Mouse (Mus musculus): ENCODE results near the gene Cluh. TPM values are rescaled to one million over a fixed set of nuclear protein-coding genes. Genes with fewer than 3 reads are reported as not detected.

Gene Cluh
- polyA plus RNA-seq, 1 experiment from 2014 or later, result 50.2 TPM

DNA sequence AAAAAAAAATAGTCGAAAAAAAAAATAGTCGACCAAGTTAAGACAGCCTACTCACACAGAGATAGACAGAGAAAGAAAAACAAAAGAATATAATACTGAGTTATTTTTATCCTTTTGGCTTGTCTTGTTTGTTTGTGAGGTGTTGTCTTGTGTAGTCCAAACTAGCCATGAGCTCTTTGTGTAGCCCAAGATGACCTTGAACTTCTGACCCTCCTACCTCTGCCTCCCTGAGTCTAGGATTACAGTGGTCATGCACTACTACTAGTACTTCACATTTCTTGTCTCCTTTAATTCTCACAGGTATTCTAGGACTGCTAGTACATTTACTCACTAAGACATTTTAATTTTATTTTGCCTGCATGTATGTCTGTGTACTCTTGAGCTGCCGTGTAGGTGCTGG is 21.8 kb upstream of the Cluh start:
- DNase-seq (ENCODE audit: low spot score), result no peak
- 79% methylated on average over 3 of the region's 3 CpGs for WGBS
- peaks cover 5% of the 10 kb centered on the region; the same call in 1 of the 2 replicates for H3K4me1 ChIP-seq

GRCm38 (mm10) chr11:74631880-74632789 is 17.2 kb upstream of the Cluh start:
- DNase-seq (ENCODE audit: low spot score), result peak; percentile 70
- no peak overlapping the region for H3K27ac ChIP-seq
- peaks cover 8% of the 10 kb centered on the region for H3K27me3 ChIP-seq (ENCODE audit: insufficient read depth, poor library complexity, severe bottlenecking)
- H3K4me3 ChIP-seq, result no peak overlapping the region
- no peaks in the 10 kb centered on the region for H3K36me3 ChIP-seq
- H3K4me1 ChIP-seq, result peaks cover 5% of the 10 kb centered on the region
- 50% methylated on average over 7 of the region's 7 CpGs for WGBS
- H3K9me3 ChIP-seq, result no peaks in the 10 kb centered on the region

More for the DNA sequence above, 21.8 kb upstream of the Cluh start:
- H3K4me3 ChIP-seq, result no peak overlapping the region
- H3K36me3 ChIP-seq, result no peaks in the 10 kb centered on the region
- no peaks in the 10 kb centered on the region for H3K9me3 ChIP-seq
- no peak overlapping the region for H3K27ac ChIP-seq
- H3K27me3 ChIP-seq (ENCODE audit: insufficient read depth, poor library complexity, severe bottlenecking), result no peaks in the 10 kb centered on the region

DNA sequence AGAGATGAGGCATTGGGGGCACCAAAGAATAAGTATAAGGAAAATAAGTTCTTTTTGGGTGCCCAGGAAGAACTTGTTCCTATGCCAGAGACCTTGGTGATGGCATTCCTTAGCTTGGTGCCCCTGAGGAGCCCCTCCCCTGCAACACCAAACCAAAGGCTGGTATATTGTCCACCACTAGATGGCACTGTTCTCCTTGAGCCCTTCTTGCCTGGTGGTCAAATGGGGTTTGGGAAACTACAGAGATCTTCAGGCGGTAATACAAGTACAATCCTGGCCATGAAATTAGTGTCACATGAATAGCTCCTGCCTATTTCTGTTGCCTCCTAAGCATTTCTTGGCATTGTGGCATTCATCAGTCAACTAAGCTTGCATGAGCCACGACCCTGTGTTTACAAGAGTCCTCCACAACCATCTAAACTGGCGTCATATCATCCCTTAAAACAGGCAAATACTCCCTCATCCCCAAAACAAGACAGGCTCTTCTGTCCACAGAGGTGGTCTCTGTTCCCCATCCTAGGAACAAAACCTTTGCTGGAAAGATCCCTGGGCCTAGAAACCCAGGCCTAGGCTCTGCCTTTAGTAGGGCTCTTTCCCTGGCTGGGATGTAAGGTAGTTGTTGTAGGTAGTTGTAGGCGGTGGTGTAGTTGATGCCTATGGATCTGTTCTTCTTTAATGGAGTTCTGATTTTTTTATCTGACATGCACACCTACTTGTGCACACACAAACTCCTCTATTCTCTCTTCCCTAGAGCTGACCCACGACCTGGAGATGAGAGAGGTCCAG is 14.6 kb upstream of the Cluh start:
- Histone ChIP-seq H3K27me3 (ENCODE audit: insufficient read depth, poor library complexity, severe bottlenecking) (peaks cover 19% of the 10 kb centered on the region), H3K36me3 (no peaks in the 10 kb centered on the region), H3K4me1 (peaks cover 26% of the 10 kb centered on the region), H3K27ac (no peak overlapping the region), H3K4me3 (no peak overlapping the region), H3K9me3 (no peaks in the 10 kb centered on the region)
- no peak for DNase-seq (ENCODE audit: low spot score)
- 66% methylated on average over 5 of the region's 5 CpGs for WGBS

DNA sequence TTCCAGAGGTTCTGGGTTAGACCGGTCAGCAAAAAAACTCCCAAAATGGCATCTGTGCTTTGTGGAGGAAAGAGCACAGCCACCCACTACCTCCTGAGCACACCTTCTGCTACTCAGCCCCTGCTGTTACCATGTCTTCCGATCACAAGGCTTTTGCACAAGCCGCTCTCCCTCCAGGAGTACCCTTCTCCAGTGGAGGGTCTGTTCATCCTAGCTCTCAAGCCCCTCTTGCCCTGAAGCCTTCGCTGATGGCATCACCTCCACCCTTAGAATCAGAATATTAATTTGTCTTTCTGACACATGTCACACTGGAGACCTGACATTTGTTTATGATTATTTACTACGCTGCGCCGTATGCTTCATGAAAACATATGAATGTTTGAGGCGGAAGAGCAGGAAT is 11.8 kb upstream of the Cluh start:
- WGBS, result 22% methylated on average over 8 of the region's 8 CpGs
- Histone ChIP-seq H3K4me3 (peak overlapping the region; percentile 81), H3K27me3 (ENCODE audit: insufficient read depth, poor library complexity, severe bottlenecking) (peaks cover 32% of the 10 kb centered on the region), H3K36me3 (no peaks in the 10 kb centered on the region), H3K9me3 (no peaks in the 10 kb centered on the region), H3K27ac (peak overlapping the region; percentile 88; the same call in 1 of the 2 replicates), H3K4me1 (peaks cover 25% of the 10 kb centered on the region)
- no peak for DNase-seq (ENCODE audit: low spot score)

DNA sequence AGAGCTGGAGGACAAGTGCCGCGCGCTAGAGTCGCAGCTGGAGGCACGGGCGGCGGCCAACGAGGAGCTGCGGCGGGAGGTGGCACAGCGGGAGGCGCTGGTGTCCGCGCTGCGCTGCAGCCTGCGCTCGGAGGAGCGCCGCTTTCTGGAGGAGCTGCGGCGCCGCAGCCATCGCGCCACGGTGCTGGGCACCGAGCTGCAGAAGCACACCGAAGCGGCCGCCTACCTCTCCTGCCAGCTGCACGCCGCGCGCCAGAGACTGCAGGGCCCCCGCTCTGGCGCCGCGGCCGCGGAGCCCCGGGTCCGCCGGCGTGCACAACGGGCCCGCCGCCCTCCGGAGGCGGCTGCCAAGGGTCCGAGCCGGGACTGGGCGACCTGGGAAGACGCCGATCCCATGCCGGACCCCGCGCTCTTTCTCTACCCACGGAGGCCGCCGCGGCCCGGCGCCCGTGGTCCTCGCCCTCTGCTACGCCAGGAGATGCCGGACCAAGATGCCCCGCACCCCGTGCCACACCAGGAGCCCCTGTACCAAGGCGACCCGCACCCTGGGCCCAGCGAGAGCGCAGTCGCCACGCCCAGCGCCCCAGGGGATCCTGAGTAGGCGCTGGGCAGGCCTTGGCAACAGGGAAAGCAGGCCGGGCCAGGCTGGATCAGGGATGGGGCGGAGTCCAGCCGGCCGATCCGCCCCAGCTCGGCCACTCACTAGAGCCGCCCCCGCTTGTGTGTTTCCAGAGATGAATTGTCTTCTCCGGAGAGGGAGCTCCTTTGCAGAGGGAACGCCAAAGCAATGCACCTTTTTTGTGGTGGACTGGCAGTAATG is 11.1 kb upstream of the Cluh start:
- Histone ChIP-seq H3K36me3 (no peaks in the 10 kb centered on the region), H3K4me1 (peaks cover 25% of the 10 kb centered on the region), H3K27ac (peak overlapping the region; percentile 88), H3K27me3 (ENCODE audit: insufficient read depth, poor library complexity, severe bottlenecking) (peaks cover 32% of the 10 kb centered on the region), H3K4me3 (peak overlapping the region; percentile 81), H3K9me3 (no peaks in the 10 kb centered on the region)
- DNase-seq (ENCODE audit: low spot score), result peak; percentile 85
- under 1% methylated on average over 86 of the region's 86 CpGs for WGBS

DNA sequence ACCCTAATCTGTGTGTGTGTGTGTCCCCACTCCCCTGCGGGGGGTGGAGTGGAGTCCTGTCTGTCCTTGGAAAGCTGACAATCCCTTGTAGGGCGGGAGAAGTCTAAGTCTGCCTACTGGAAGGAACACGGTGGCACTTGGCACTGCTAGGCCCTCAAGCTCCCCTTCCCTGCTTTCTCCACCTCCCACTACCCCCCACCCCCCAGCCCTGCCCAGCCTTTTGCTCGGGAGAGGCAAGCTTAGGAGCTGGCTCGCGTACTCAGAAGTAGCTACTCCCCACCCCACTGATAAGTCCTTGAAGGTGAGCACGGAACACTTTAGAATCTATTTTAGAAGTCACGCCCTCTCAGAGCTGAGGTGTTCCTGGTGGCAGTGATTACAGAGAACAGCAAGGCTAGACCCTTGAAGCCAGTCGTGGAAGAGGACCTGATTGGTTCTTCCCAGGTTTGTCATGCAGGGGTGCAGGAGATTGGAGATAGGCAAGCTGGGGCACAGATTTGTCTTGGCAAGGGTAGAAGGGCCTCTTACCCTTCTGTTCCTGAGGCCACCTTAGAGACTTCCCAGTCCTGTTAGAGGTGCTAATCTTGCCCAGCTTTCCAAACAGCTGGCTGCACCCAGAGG is 10.4 kb upstream of the Cluh start:
- 4% methylated on average over 9 of the region's 9 CpGs for WGBS
- Histone ChIP-seq H3K4me1 (peaks cover 25% of the 10 kb centered on the region), H3K36me3 (no peaks in the 10 kb centered on the region), H3K27ac (peak overlapping the region; percentile 88), H3K9me3 (no peaks in the 10 kb centered on the region), H3K4me3 (peak overlapping the region; percentile 81), H3K27me3 (ENCODE audit: insufficient read depth, poor library complexity, severe bottlenecking) (peaks cover 32% of the 10 kb centered on the region)
- no peak for DNase-seq (ENCODE audit: low spot score)

DNA sequence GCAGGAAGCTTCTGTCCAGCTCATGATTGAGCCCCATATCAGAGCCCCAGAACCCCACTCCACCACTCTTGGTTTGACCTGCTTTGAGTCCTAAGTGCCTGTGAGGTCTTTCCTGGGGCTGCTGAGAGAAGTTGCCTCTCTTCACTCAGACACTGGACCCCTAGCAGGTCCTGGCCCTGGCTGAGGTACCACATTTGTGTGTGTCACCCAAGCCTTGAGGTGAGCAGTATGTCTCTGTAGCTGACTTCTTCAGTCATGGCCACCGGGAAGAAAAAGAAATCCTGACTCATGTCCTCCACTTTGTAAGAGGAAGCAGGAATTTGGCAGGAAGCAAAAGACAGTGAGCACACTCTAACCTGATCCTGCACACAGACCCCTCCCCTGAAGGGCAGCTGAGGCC is 9.7 kb upstream of the Cluh start:
- H3K4me3 ChIP-seq, result no peak overlapping the region
- peaks cover 35% of the 10 kb centered on the region for H3K27me3 ChIP-seq (ENCODE audit: insufficient read depth, poor library complexity, severe bottlenecking)
- no peak for DNase-seq (ENCODE audit: low spot score)
- no peak overlapping the region for H3K27ac ChIP-seq
- no peaks in the 10 kb centered on the region for H3K36me3 ChIP-seq
- peaks cover 25% of the 10 kb centered on the region for H3K4me1 ChIP-seq
- H3K9me3 ChIP-seq, result no peaks in the 10 kb centered on the region
- WGBS, result 57% methylated on average over 1 of the region's 1 CpGs

DNA sequence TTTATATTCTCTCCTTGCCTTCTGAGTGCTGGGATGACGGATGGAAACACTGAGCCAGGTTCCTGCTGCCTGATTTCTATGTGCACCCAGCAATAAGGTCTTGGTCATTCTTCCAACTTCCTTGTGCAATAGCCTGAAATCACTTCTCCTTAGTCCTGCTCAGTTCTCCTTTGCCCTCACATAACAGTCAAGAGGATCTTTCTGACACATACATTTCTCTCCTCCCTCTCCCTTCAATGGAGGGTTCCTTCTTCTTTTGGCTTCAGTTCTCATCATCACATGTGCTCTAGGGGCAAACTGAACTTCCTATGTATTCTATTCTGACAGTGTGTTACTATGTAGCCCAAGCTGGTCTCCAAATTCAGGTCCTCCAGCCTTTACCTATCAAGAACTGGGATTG is 1.3 kb upstream of the Cluh start:
- peaks cover 35% of the 10 kb centered on the region for H3K4me1 ChIP-seq
- H3K27ac ChIP-seq, result no peak overlapping the region; the same call in 1 of the 2 replicates
- DNase-seq (ENCODE audit: low spot score), result no peak
- H3K9me3 ChIP-seq, result no peaks in the 10 kb centered on the region
- WGBS, result 80% methylated on average over 1 of the region's 1 CpGs
- H3K27me3 ChIP-seq (ENCODE audit: insufficient read depth, poor library complexity, severe bottlenecking), result 0 out of 2 replicates have a peak, but pooled peaks cover 3% of the 10 kb centered on the region
- 0 out of 2 replicates have a peak overlapping the region, but pooled peaks have one; percentile 100 for H3K4me3 ChIP-seq
- no peaks in the 10 kb centered on the region for H3K36me3 ChIP-seq

DNA sequence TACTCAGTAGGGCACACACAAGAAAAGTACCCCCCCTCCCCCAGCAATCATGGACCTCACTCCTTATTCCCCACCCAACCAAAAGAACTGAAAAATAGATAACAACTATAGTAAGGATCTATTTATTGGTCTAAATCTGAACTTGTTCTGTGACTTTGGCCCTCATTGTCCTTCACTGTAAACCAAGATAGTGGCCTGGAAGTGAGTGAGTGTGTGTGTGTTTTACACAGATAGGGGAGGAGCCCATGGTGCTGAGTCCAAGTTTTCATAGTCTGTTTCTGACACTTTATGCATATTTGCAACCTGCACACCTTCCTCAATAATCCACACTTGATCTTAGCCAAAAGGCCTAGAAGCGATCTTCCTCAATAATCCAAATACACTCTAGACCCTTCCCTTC is 619 bp upstream of the Cluh start:
- H3K9me3 ChIP-seq, result no peaks in the 10 kb centered on the region
- peak overlapping the region; percentile 96 for H3K27ac ChIP-seq
- peaks cover 7% of the 10 kb centered on the region; the same call in 1 of the 2 replicates for H3K36me3 ChIP-seq
- peaks cover 42% of the 10 kb centered on the region for H3K4me1 ChIP-seq
- peak overlapping the region; percentile 100 for H3K4me3 ChIP-seq
- DNase-seq (ENCODE audit: low spot score), result no peak
- H3K27me3 ChIP-seq (ENCODE audit: insufficient read depth, poor library complexity, severe bottlenecking), result 0 out of 2 replicates have a peak, but pooled peaks cover 3% of the 10 kb centered on the region
- 16% methylated on average over 1 of the region's 1 CpGs for WGBS

- Histone ChIP-seq H3K9me3 (no peaks in the 10 kb centered on the region), H3K4me1 (peaks cover 53% of the 10 kb centered on the region), H3K4me3 (peak overlapping the region; percentile 100), H3K27ac (peak overlapping the region; percentile 96), H3K36me3 (peaks cover 7% of the 10 kb centered on the region; the same call in 1 of the 2 replicates), H3K27me3 (ENCODE audit: insufficient read depth, poor library complexity, severe bottlenecking) (no peaks in the 10 kb centered on the region)
- DNase-seq (ENCODE audit: low spot score), result no peak
- WGBS, result 1% methylated on average over 53 of the region's 53 CpGs
Measured at GRCm38 (mm10) chr11:74649647-74650551, 604 bp downstream of the Cluh start.

GRCm38 (mm10) chr11:74650576-74651100 is 1.3 kb downstream of the Cluh start:
- Histone ChIP-seq H3K27ac (peak overlapping the region; percentile 96; the same call in 1 of the 2 replicates), H3K36me3 (peaks cover 7% of the 10 kb centered on the region; the same call in 1 of the 2 replicates), H3K9me3 (no peaks in the 10 kb centered on the region), H3K4me1 (peaks cover 54% of the 10 kb centered on the region), H3K27me3 (ENCODE audit: insufficient read depth, poor library complexity, severe bottlenecking) (no peaks in the 10 kb centered on the region), H3K4me3 (peak overlapping the region; percentile 100)
- no peak for DNase-seq (ENCODE audit: low spot score)
- WGBS, result 52% methylated on average over 4 of the region's 4 CpGs

Measured in heart, embryonic 10.5 days (tissue).